Mouse (Mus musculus) v-Abl transformed pro-B cells (cell line): ENCODE data around the gene Dhx40.

Source experiments
- in situ Hi-C, 2 experiments: fragments of 400-800 bp; cut with MboI; formaldehyde crosslinking; loops; one replicate each; pipeline ENCODE4 v1.15.1; 2025; ENCODE audit not compliant: unreplicated experiment in 2 of 2

Gene Dhx40

GRCm38 (mm10) chr11:86807505-86807989 lies at the start of gene Dhx40:
Gene Dhx40 (minus strand): TSS chr11:86807746.
- in situ Hi-C loops, result no loop called here

GRCm38 (mm10) chr11:86855639-86856425 lies 48.3 kb upstream of the Dhx40 start:
- in situ Hi-C loops, result no loop called here

GRCm38 (mm10) chr11:86853081-86853480 lies 45.5 kb upstream of the Dhx40 start:
- in situ Hi-C loops, result no loop called here

GRCm38 (mm10) chr11:86852534-86853054 lies 45.0 kb upstream of the Dhx40 start:
- in situ Hi-C loops, result no loop called here

- in situ Hi-C loops, result no loop called here
Measured at GRCm38 (mm10) chr11:86851714-86852533, 44.4 kb upstream of the Dhx40 start.

- in situ Hi-C loops, result no loop called here
Measured at GRCm38 (mm10) chr11:86851234-86851671, 43.7 kb upstream of the Dhx40 start.

- in situ Hi-C loops, result no loop called here
Measured at GRCm38 (mm10) chr11:86843831-86844230, 36.3 kb upstream of the Dhx40 start.

- in situ Hi-C loops, result no loop called here
Measured at GRCm38 (mm10) chr11:86841261-86841660, 33.7 kb upstream of the Dhx40 start.

- in situ Hi-C loops, result no loop called here
Measured at GRCm38 (mm10) chr11:86840511-86841154, 33.1 kb upstream of the Dhx40 start.

GRCm38 (mm10) chr11:86839716-86840447 lies 32.3 kb upstream of the Dhx40 start:
- in situ Hi-C loops, result no loop called here

- in situ Hi-C loops, result no loop called here
Measured at GRCm38 (mm10) chr11:86838792-86839191, 31.2 kb upstream of the Dhx40 start.

- in situ Hi-C loops, result no loop called here
Measured at GRCm38 (mm10) chr11:86836366-86836765, 28.8 kb upstream of the Dhx40 start.

GRCm38 (mm10) chr11:86834628-86835338 lies 27.2 kb upstream of the Dhx40 start:
- in situ Hi-C loops, result no loop called here

- in situ Hi-C loops, result no loop called here
Measured at GRCm38 (mm10) chr11:86834050-86834449, 26.5 kb upstream of the Dhx40 start.

GRCm38 (mm10) chr11:86833153-86833552 lies 25.6 kb upstream of the Dhx40 start:
- in situ Hi-C loops, result no loop called here

GRCm38 (mm10) chr11:86828396-86828795 lies 20.9 kb upstream of the Dhx40 start:
- in situ Hi-C loops, result no loop called here

GRCm38 (mm10) chr11:86827476-86828245 lies 20.1 kb upstream of the Dhx40 start:
- in situ Hi-C loops, result no loop called here

GRCm38 (mm10) chr11:86824433-86824832 lies 16.9 kb upstream of the Dhx40 start:
- in situ Hi-C loops, result no loop called here

- in situ Hi-C loops, result no loop called here
Measured at GRCm38 (mm10) chr11:86822531-86822930, 15.0 kb upstream of the Dhx40 start.
